1 mouse cellular context compared by ENCODE assay signal in genomic region chr15:103547983-103548382, GRCm38 (mm10).
TF ChIP-seq lines count a peak whose summit lies in the region.

No protein-coding gene starts in this region.

TF ChIP-seq in MEL, 35 proteins besides CTCF, POLR2A, EP300 and RAD21 (continued from another document):
- TF ChIP-seq CHD2 (IDR thresholded peaks at IDR 0.05; ENCODE audit: low read length) (no peak), NRF1 (IDR thresholded peaks at IDR 0.05; ENCODE audit: insufficient read depth, low read depth, low read length, poor library complexity, severe bottlenecking) (no peak), BHLHE40 (IDR thresholded peaks at IDR 0.05; ENCODE audit: borderline replicate concordance, low read depth, low read length) (no peak), ETS1 (IDR thresholded peaks at IDR 0.05; ENCODE audit: low read depth, low read length) (no peak), SMC3 (IDR thresholded peaks at IDR 0.05; ENCODE audit: low read depth, low read length) (no peak), MYB (IDR thresholded peaks at IDR 0.05; ENCODE audit: low read depth, low read length) (no peak), UBTF (IDR thresholded peaks at IDR 0.05; ENCODE audit: borderline replicate concordance, insufficient read depth, low read depth, low read length) (no peak)
TF ChIP-seq in MEL: peak in this region for 0.
